Mouse (Mus musculus) neural tube, embryonic 15.5 days (tissue): ENCODE results near the gene Rassf5. TPM values are rescaled to one million over a fixed set of nuclear protein-coding genes. Genes with fewer than 3 reads are reported as not detected.
"Not testable (repeated sequence)": the region's sequence is repeated elsewhere in the genome, so short reads cannot be mapped to it uniquely, and the experiment has no call there.

Source experiments
- ATAC-seq: fragments of 200-750 bp; cut with Nextera tagmentation; 2 replicates; pipeline ENCODE4 v1.8.0; 2017; ENCODE audit warnings: mild to moderate bottlenecking, moderate TSS enrichment, moderate library complexity; ENCODE audit not compliant: low FRiP score
- H3K27ac ChIP-seq: fragments of 300-500 bp; sonication (generic); replicated peaks from 2 replicates; pipeline ENCODE4 v1.5.1; 2015; ENCODE audit warnings: mild to moderate bottlenecking, inconsistent platforms
- H3K27me3 ChIP-seq: fragments of 300-500 bp; sonication (generic); replicated peaks from 2 replicates; pipeline ENCODE4 v1.6.1; 2015; ENCODE audit warnings: inconsistent platforms
- H3K36me3 ChIP-seq: fragments of 300-500 bp; sonication (generic); 2 replicates; pipeline ENCODE4 v1.6.1; 2015; ENCODE audit warnings: inconsistent platforms
- H3K4me1 ChIP-seq: fragments of 300-500 bp; sonication (generic); 2 replicates; pipeline ENCODE4 v1.6.1; 2015; ENCODE audit warnings: inconsistent platforms
- H3K4me2 ChIP-seq: fragments of 300-500 bp; sonication (generic); 2 replicates; pipeline ENCODE4 v1.6.1; 2015; ENCODE audit warnings: inconsistent platforms, mild to moderate bottlenecking, moderate library complexity
- H3K4me3 ChIP-seq: fragments of 300-500 bp; sonication (generic); replicated peaks from 2 replicates; pipeline ENCODE4 v1.5.1; 2015; ENCODE audit warnings: mild to moderate bottlenecking, inconsistent platforms
- H3K9ac ChIP-seq: fragments of 300-500 bp; sonication (generic); replicated peaks from 2 replicates; pipeline ENCODE4 v1.6.1; 2015; ENCODE audit warnings: mild to moderate bottlenecking, inconsistent platforms
- H3K9me3 ChIP-seq: fragments of 300-500 bp; sonication (generic); replicated peaks from 2 replicates; pipeline ENCODE4 v1.6.1; 2016; ENCODE audit warnings: inconsistent platforms
- WGBS: fragments of 180-500 bp; shearing (Covaris S2); methylation state at CpG from one replicate; pipeline ENCODE4 v1.1.7; 2015; ENCODE audit warnings: mixed read lengths; 5-methylcytosine and 5-hydroxymethylcytosine counted together
- polyA plus RNA-seq: library from polyadenylated mRNA; unstranded; fragments of >200 nt; fragmentation: Nextera tagmentation; extraction: Ambion mirVana; gene quantifications from 2 replicates; pipeline ENCODE4 v1.2.1, GENCODE M21; 2015

Rassf5 gene
- polyA plus RNA-seq, 1 experiment from 2014 or later = 5.6 TPM

DNA sequence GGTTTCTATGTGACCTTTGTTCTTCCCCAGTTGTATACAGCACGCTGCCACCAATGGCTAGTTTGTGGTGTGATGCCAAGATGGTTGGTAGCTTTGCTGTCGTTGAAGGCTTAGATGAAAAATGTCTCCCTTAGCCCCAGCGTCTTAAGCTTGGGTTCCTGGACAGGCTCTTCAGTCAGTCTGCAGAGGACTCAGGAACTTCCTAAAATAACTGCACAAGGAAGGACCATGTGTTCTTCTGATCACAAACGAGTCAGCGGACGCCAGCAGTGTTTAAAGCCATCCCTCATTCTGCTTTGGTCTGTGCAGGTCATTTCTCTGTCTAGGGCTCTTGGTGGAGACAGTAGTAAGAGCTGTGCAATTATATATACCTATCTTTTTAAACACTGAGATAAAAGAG, 71.2 kb downstream of the Rassf5 start:
- Histone ChIP-seq H3K9me3 (no peaks in the 10 kb centered on the region), H3K27ac (no peak overlapping the region), H3K4me1 (no peaks in the 10 kb centered on the region), H3K9ac (no peak overlapping the region), H3K4me3 (no peak overlapping the region), H3K4me2 (no peak overlapping the region), H3K36me3 (peaks cover 92% of the 10 kb centered on the region), H3K27me3 (no peaks in the 10 kb centered on the region)
- 92% methylated on average over 6 of the region's 6 CpGs for WGBS
- ATAC-seq = no peak

DNA sequence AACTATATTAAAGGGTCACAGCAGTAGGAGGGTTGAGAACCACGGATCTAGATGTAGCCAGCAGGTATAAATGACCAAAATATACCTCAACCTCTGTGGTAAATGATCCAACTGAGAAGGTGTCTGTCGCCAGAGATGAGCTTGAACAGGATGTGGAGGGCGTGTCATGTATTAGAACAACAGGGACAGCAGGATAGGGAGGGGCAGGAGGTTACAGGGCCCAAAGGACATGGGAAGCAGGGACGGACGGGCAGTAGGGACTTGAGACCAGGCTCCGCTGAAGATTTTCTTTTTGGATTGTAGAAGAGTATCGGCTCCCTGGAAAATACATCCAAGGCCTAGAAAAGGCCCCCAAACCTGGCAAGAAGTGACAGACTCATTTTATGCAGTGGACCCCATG, 72.1 kb downstream of the Rassf5 start:
- Histone ChIP-seq H3K4me3 (no peak overlapping the region), H3K27me3 (no peaks in the 10 kb centered on the region), H3K9me3 (no peaks in the 10 kb centered on the region), H3K4me2 (no peak overlapping the region), H3K27ac (no peak overlapping the region), H3K36me3 (peaks cover 92% of the 10 kb centered on the region), H3K9ac (no peak overlapping the region), H3K4me1 (no peaks in the 10 kb centered on the region)
- WGBS = 89% methylated on average over 7 of the region's 7 CpGs
- no peak for ATAC-seq

DNA sequence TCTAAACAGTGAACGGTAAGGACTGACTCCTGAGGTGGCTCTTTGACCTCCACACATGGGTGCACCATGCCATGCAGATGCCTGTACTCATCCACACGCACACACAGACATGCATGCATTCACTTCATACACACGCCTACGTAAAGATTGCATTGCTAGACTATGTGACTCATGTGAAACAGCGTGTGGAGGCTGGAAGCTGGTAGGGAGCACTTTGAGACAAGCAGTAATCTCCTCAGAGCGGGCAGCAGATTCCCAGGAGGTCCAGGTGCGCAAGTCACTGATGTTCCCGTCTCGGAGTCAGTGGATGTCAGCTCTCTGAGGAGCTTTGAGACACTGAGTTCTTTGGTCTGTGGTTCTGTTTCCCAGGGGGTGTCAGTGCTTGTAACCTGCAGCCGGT, 77.4 kb downstream of the Rassf5 start:
- ATAC-seq = no peak
- Histone ChIP-seq H3K4me3 (no peak overlapping the region), H3K36me3 (peaks cover 90% of the 10 kb centered on the region), H3K9me3 (no peaks in the 10 kb centered on the region), H3K9ac (no peak overlapping the region), H3K27ac (no peak overlapping the region), H3K4me1 (no peaks in the 10 kb centered on the region), H3K27me3 (no peaks in the 10 kb centered on the region), H3K4me2 (no peak overlapping the region)
- WGBS = 96% methylated on average over 10 of the region's 10 CpGs

DNA sequence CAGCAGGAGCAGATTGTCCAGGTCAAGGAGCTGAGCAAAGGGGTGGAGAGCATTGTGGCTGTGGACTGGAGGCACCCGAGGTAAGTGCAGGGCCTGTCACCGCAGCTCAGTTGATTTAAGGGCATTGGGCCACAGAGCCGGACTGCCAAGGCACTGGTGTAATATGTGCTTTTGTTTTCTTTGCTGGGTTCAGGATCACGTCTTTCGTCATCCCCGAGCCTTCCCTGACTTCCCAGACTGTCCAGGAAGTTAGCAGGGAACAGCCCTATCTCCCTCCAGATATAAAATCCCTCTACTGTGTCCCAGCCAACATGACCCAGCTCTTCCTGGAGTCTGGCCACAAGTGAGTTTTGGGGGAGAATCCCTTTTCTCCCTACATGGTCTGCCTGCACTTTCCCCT, 80.6 kb downstream of the Rassf5 start:
- H3K9ac ChIP-seq = no peak overlapping the region
- H3K4me1 ChIP-seq = no peaks in the 10 kb centered on the region
- H3K27ac ChIP-seq = no peak overlapping the region
- no peak for ATAC-seq
- no peaks in the 10 kb centered on the region for H3K9me3 ChIP-seq
- H3K36me3 ChIP-seq = peaks cover 86% of the 10 kb centered on the region
- no peak overlapping the region for H3K4me3 ChIP-seq
- 87% methylated on average over 6 of the region's 6 CpGs for WGBS
- H3K4me2 ChIP-seq = no peak overlapping the region
- no peaks in the 10 kb centered on the region for H3K27me3 ChIP-seq

DNA sequence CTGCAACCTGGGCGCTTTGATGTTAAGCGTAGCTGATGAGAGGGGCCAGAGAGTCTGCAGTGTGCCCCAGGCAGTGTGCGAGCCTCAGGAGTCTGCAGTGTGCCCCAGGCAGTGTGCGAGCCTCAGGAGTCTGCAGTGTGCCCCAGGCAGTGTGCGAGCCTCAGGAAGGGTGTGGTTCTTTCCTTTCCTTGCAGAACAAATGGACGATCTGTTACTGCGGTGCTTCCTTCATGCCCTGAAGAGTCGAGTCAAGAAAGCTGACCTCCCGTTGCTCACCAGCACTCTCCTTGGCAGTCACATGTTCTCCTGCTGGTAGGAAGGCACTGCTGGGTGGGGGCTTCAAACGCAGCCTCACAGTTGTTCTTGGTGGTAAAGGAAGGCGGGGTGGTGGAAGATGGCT, 84.0 kb downstream of the Rassf5 start:
- Histone ChIP-seq H3K4me2 (no peak overlapping the region), H3K4me3 (no peak overlapping the region), H3K27ac (no peak overlapping the region), H3K9ac (no peak overlapping the region), H3K4me1 (no peaks in the 10 kb centered on the region), H3K9me3 (no peaks in the 10 kb centered on the region), H3K27me3 (no peaks in the 10 kb centered on the region), H3K36me3 (peaks cover 65% of the 10 kb centered on the region)
- 88% methylated on average over 11 of the region's 11 CpGs for WGBS
- no peak for ATAC-seq

DNA sequence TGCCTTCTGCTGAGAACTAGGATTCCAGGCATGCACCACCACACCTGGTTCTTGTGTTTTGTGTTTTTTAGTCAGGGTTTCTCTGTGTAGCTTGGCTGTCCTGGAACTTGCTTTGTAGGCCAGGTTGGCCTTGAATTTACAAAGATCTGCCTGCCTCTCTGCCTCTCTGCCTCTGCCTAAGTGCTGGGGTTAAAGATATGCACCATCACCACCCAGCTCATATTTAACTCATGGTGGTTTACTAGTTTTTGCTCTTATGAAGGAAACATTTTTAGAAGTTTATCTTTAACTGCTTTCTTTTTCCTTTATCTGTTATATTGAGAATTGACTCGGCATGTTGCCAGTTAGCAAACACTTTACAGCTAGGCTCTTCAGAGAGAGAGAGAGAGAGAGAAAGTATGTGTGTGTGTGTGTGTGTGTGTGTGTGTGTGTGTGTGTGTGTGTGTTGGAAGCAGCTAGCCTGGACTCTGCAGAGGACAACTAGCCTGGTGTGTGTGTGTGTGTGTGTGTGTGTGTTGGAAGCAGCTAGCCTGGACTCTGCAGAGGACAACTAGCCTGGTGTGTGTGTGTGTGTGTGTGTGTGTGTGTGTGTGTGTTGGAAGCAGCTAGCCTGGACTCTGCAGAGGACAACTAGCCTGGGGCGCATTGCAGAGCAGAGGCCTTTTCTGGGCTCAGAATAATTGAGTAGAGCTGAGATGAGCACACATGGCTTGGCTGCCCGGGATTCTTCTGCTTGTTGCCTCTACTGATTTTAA, 85.3 kb downstream of the Rassf5 start:
- not testable (repeated sequence) for H3K4me3 ChIP-seq, H3K9ac ChIP-seq, H3K9me3 ChIP-seq, H3K4me2 ChIP-seq, ATAC-seq, H3K27me3 ChIP-seq, H3K4me1 ChIP-seq, H3K27ac ChIP-seq
- 85% methylated on average over 3 of the region's 3 CpGs for WGBS
- peaks cover 51% of the 10 kb centered on the region for H3K36me3 ChIP-seq

DNA sequence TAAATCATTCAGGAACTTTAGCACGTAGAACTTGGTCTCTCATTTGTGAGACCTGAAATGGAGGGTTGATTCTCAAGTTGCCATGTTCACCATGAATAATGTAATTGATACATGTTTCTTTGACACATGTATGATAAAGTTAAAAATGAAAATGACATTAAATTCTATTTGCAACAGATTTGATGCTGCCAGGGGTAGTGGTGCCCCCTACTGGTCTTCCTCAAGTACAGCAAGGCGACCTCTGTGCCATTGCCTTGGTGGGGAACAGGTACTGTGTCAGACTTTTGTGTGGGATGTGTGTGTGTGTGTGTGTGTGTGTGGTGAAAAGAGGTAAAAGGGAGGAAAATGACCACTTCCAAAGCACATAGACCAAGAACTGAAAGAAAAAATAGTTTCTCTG, 89.6 kb downstream of the Rassf5 start:
- H3K4me3 ChIP-seq = no peak overlapping the region
- WGBS = 54% methylated on average over 2 of the region's 2 CpGs

DNA sequence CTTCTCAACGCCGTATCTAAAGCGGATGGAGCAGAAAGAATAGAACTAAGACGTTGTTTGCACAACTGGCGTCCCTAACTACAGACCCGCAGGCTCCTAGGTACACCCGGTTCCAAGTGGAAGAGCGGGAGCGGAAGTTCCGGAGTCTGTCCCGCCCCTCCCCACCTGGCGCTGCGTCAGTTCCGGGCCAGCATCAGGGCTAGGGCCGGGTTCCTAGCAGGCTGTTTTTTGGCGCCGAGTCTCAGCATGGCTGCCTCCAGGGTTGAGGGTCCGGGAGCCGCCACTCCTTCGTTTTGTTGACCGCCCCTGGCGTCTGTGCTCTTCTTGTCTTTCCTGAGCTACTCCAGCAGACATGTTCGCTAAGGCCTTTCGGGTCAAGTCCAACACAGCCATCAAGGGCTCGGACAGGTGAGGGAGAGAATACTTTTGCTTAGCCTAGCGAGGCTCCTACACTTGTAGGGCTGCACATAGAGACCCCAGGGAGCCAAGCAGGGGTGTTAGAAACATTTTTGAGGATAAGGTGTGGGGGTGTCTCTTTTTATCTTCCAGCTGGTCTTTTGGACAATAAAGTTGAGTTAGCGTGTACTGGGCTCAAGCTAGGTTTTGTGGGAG, 91.9 kb downstream of the Rassf5 start, which contains the start of gene Eif2d:
Gene Eif2d, plus strand, starts transcription at position 164 of the 612 bp plus-strand sequence.
- peak within 1 kb of the TSS; percentile 87 for H3K4me2 ChIP-seq
- no peaks in the 10 kb centered on the region for H3K9me3 ChIP-seq
- peak within 1 kb of the TSS; percentile 86 for H3K4me3 ChIP-seq
- H3K27me3 ChIP-seq = no peaks in the 10 kb centered on the region
- H3K9ac ChIP-seq = peak within 1 kb of the TSS; percentile 84
- peak; percentile 98 for ATAC-seq
- WGBS = under 1% methylated on average over 27 of the region's 27 CpGs
- H3K27ac ChIP-seq = peak within 1 kb of the TSS; percentile 71
- H3K36me3 ChIP-seq = peaks cover 3% of the 10 kb centered on the region; the same call in 1 of the 2 replicates
- peaks cover 17% of the 10 kb centered on the region for H3K4me1 ChIP-seq

More for the DNA sequence above, 89.6 kb downstream of the Rassf5 start:
- H3K36me3 ChIP-seq = peaks cover 17% of the 10 kb centered on the region
- no peak for ATAC-seq
- no peaks in the 10 kb centered on the region for H3K27me3 ChIP-seq
- no peak overlapping the region for H3K27ac ChIP-seq
- peaks cover 17% of the 10 kb centered on the region for H3K4me1 ChIP-seq
- no peak overlapping the region for H3K9ac ChIP-seq
- H3K4me2 ChIP-seq = no peak overlapping the region
- no peaks in the 10 kb centered on the region for H3K9me3 ChIP-seq

DNA sequence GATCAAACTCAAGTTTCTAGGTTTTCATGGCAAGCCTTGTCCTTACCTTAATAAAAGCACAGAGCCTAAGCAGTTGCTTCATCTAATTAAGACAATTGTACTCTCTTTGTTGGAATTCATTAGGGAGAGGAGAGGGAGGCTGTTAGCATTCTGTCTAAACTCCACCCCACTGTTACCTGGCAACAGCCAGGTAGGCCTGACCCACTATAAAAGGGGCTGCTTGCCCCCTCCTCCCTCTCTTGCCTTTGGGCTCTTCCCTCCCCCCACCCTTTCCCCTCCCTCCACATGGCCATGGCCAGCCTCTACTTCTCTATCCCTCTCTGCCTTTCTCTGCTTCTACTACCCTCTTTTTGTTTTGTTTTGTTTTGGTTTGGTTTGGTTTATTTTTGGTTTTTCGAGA, 95.6 kb downstream of the Rassf5 start:
- 67% methylated on average over 1 of the region's 1 CpGs for WGBS
- Histone ChIP-seq H3K36me3 (no peaks in the 10 kb centered on the region), H3K4me3 (no peak overlapping the region), H3K4me1 (peaks cover 12% of the 10 kb centered on the region), H3K27me3 (no peaks in the 10 kb centered on the region), H3K9me3 (no peaks in the 10 kb centered on the region), H3K9ac (no peak overlapping the region), H3K27ac (no peak overlapping the region), H3K4me2 (no peak overlapping the region)
- ATAC-seq = no peak

DNA sequence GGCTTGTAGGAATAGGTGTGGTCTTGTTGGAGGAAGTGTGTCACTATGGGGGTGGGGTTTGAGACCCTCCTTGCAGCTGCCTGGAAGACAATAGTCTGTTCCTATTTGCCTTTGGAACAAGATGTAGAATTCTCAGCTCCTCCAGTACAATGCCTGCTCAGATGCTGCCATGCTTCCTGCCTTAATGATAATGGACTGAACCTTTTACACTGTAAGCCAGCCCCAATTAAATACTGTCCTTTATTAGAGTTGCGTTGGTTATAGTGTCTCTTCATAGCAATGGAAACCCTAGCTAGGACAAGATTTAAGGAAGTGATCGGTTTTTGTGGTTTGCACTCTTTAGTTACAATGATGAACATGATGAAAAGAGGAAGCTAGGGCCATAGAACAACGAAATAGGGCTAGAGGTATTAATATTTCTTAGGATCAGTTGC, 98.9 kb downstream of the Rassf5 start:
- H3K9ac ChIP-seq = no peak overlapping the region
- H3K4me1 ChIP-seq = no peaks in the 10 kb centered on the region
- no peaks in the 10 kb centered on the region for H3K27me3 ChIP-seq
- ATAC-seq = no peak
- no peaks in the 10 kb centered on the region for H3K9me3 ChIP-seq
- no peak overlapping the region for H3K4me3 ChIP-seq
- H3K4me2 ChIP-seq = no peak overlapping the region
- no peak overlapping the region for H3K27ac ChIP-seq
- 87% methylated on average over 3 of the region's 3 CpGs for WGBS
- H3K36me3 ChIP-seq = no peaks in the 10 kb centered on the region

DNA sequence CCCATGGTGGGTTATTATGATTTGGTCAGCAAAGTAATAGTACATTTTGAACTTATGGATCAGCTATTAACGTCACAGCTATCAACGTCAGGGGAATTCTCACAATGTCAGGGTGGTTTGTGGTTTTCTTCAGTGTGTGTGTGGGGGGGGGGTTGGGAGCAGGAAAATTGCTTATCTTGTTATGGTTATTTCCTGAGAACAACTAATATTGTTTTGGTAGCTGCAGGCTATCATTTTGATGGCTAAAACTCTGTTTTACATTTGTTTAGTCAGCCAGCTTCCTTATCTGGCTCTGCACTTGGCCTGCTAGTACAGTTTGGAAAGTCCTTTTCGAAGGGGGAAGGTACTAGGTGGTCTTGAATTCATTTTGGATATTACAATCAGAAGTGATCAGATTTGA, 99.8 kb downstream of the Rassf5 start:
- H3K4me3 ChIP-seq, H3K4me2 ChIP-seq, H3K9ac ChIP-seq, H3K9me3 ChIP-seq, H3K27me3 ChIP-seq, H3K36me3 ChIP-seq, H3K4me1 ChIP-seq, ATAC-seq, H3K27ac ChIP-seq: not testable (repeated sequence)
- 91% methylated on average over 3 of the region's 3 CpGs for WGBS

DNA sequence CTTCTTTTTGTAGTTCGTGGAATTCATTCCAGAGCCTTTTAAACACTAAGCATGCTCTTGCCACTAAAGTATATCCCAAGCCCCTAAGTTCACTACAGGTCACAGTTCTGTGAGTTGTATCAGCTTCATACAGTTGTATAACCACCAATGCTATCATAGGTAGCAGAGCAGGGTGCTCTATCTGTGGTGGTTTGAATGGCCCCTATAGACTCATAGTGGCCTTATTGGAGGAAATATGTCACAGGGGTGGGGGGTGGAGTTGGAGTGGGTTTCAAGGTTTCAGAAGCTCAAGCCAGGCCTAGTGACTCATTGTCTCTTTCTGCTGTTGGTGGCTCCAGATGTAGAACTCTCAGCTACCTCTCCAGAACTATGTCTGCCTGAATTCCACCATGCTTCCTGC, 102.6 kb downstream of the Rassf5 start:
- Histone ChIP-seq H3K27me3 (no peaks in the 10 kb centered on the region), H3K27ac (no peak overlapping the region), H3K4me3 (no peak overlapping the region), H3K9me3 (no peaks in the 10 kb centered on the region), H3K4me1 (peaks cover 9% of the 10 kb centered on the region), H3K4me2 (no peak overlapping the region), H3K9ac (no peak overlapping the region), H3K36me3 (no peaks in the 10 kb centered on the region)
- 93% methylated on average over 1 of the region's 1 CpGs for WGBS
- no peak for ATAC-seq
